Mouse (Mus musculus): ENCODE results near the gene Arih2. TPM values are rescaled to one million over a fixed set of nuclear protein-coding genes. Genes with fewer than 3 reads are reported as not detected.
"Not testable (repeated sequence)": the region's sequence is repeated elsewhere in the genome, so short reads cannot be mapped to it uniquely, and the experiment has no call there.

Arih2 gene
- polyA plus RNA-seq, 1 experiment from 2014 or later: 44.6 TPM

DNA sequence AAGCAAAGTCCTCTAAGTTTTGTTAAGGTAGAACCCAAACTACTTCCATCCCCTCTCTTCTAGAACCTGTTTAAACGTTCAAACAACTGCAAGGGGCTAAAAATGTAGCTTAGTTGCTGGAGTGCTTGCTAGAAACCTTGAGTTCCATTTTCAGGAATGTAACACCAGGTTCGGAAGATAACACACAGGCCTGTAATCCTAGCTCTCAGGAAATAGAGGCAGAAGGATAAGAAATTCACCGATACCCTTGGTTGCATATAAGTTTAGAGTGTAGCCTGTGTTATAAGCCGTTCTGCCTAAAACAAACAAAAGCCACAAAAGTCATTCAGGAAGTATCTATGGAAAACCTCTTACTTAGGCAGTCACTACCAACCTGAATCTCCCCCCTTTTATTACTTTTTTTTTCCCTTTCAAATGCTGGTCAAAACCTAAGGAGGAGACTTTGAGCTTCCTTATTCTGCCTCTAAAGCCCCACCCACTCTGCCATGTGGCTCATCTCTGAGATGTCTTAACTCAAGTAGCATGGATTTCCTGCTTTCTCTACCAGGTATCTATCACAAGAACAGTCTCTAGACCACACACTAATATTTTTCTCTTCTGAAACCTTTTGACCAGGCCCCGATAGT, 17.4 kb downstream of the Arih2 start:
- H3K36me3 ChIP-seq (ENCODE audit: control insufficient read depth, insufficient read depth, low read length): no peaks in the 10 kb centered on the region
- ATAC-seq: no peak
- H3K9ac ChIP-seq (ENCODE audit: low read depth, low read length): no peak overlapping the region
- H3K4me3 ChIP-seq (ENCODE audit: low read length): no peak overlapping the region
- H3K27ac ChIP-seq (ENCODE audit: low read depth, low read length): no peak overlapping the region
- WGBS: 91% methylated on average over 5 of the region's 5 CpGs
- H3K27me3 ChIP-seq (replicated peaks; ENCODE audit: control insufficient read depth, insufficient read depth, low read length): no peaks in the 10 kb centered on the region
- H3K9me3 ChIP-seq (ENCODE audit: control insufficient read depth, low read length): no peaks in the 10 kb centered on the region
- no peak overlapping the region for H3K4me2 ChIP-seq (ENCODE audit: low read length)
- H3K4me1 ChIP-seq (ENCODE audit: control insufficient read depth, insufficient read depth, low read depth, low read length): no peaks in the 10 kb centered on the region

GRCm38 (mm10) chr9:108630683-108631082, 18.5 kb downstream of the Arih2 start:
- H3K4me1 ChIP-seq (ENCODE audit: control insufficient read depth, insufficient read depth, low read depth, low read length): no peaks in the 10 kb centered on the region
- no peak for ATAC-seq
- H3K4me3 ChIP-seq (ENCODE audit: low read length): no peak overlapping the region
- H3K36me3 ChIP-seq (ENCODE audit: control insufficient read depth, insufficient read depth, low read length): no peaks in the 10 kb centered on the region
- H3K4me2 ChIP-seq (ENCODE audit: low read length): no peak overlapping the region
- 89% methylated on average over 1 of the region's 1 CpGs for WGBS
- no peak overlapping the region for H3K9ac ChIP-seq (ENCODE audit: low read depth, low read length)
- H3K27ac ChIP-seq (ENCODE audit: low read depth, low read length): no peak overlapping the region
- H3K27me3 ChIP-seq (replicated peaks; ENCODE audit: control insufficient read depth, insufficient read depth, low read length): no peaks in the 10 kb centered on the region
- H3K9me3 ChIP-seq (ENCODE audit: control insufficient read depth, low read length): no peaks in the 10 kb centered on the region

DNA sequence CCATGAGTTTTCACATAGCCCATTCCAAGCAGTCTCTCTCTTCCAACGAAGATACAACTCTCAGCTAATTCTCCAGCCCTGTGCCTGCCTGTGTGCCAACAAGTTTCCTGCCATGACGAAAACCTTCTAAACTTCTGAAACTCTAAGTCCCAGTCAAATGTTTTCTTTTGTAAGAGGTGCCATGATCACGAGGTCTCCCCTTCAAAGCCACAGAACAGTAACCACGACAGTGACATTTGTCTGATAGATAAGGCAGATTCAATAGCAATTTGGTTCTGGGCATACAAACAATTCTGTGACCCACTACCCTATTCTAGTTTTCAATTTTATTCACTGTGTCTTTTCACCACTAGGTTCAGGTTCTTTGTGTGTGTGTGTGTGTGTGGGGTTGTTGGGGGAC, 21.0 kb downstream of the Arih2 start:
- no peaks in the 10 kb centered on the region for H3K4me1 ChIP-seq (ENCODE audit: control insufficient read depth, insufficient read depth, low read depth, low read length)
- H3K27me3 ChIP-seq (replicated peaks; ENCODE audit: control insufficient read depth, insufficient read depth, low read length): no peaks in the 10 kb centered on the region
- H3K9me3 ChIP-seq (ENCODE audit: control insufficient read depth, low read length): no peaks in the 10 kb centered on the region
- no peak for ATAC-seq
- no peak overlapping the region for H3K27ac ChIP-seq (ENCODE audit: low read depth, low read length)
- H3K36me3 ChIP-seq (ENCODE audit: control insufficient read depth, insufficient read depth, low read length): no peaks in the 10 kb centered on the region
- WGBS: 88% methylated on average over 4 of the region's 4 CpGs
- no peak overlapping the region for H3K9ac ChIP-seq (ENCODE audit: low read depth, low read length)
- H3K4me2 ChIP-seq (ENCODE audit: low read length): no peak overlapping the region
- no peak overlapping the region for H3K4me3 ChIP-seq (ENCODE audit: low read length)

GRCm38 (mm10) chr9:108626498-108626897, 22.7 kb downstream of the Arih2 start:
- H3K27me3 ChIP-seq (replicated peaks; ENCODE audit: control insufficient read depth, insufficient read depth, low read length): no peaks in the 10 kb centered on the region
- H3K4me1 ChIP-seq (ENCODE audit: control insufficient read depth, insufficient read depth, low read depth, low read length): no peaks in the 10 kb centered on the region
- no peak overlapping the region for H3K4me2 ChIP-seq (ENCODE audit: low read length)
- no peaks in the 10 kb centered on the region for H3K9me3 ChIP-seq (ENCODE audit: control insufficient read depth, low read length)
- H3K36me3 ChIP-seq (ENCODE audit: control insufficient read depth, insufficient read depth, low read length): no peaks in the 10 kb centered on the region
- no peak overlapping the region for H3K4me3 ChIP-seq (ENCODE audit: low read length)
- WGBS: 60% methylated on average over 2 of the region's 2 CpGs
- no peak for ATAC-seq
- H3K27ac ChIP-seq (ENCODE audit: low read depth, low read length): no peak overlapping the region
- H3K9ac ChIP-seq (ENCODE audit: low read depth, low read length): no peak overlapping the region

DNA sequence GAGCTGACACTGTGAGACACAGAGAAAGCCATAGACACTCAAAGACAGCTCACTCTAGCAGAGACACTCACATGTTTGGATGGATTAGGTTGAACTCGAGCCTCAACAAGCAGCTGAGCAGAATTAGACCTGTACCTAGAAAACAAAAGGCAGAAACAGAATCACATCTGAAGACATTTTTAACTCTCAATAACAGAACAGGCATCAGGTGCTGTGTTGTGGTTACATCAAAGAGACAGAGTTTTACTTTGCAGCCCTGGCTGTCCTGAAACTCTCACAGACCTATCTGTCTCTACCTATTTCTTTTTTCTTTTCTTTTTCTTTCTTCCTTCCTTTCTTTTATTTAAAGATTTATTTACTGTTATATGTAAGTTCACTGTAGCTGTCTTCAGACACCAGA, 31.9 kb downstream of the Arih2 start:
- WGBS: 96% methylated on average over 1 of the region's 1 CpGs
- no peak overlapping the region for H3K9ac ChIP-seq (ENCODE audit: low read depth, low read length)
- H3K4me3 ChIP-seq (ENCODE audit: low read length): no peak overlapping the region
- H3K4me1 ChIP-seq (ENCODE audit: control insufficient read depth, insufficient read depth, low read depth, low read length): no peaks in the 10 kb centered on the region
- no peaks in the 10 kb centered on the region for H3K27me3 ChIP-seq (replicated peaks; ENCODE audit: control insufficient read depth, insufficient read depth, low read length)
- no peaks in the 10 kb centered on the region for H3K9me3 ChIP-seq (ENCODE audit: control insufficient read depth, low read length)
- H3K4me2 ChIP-seq (ENCODE audit: low read length): no peak overlapping the region
- no peak overlapping the region for H3K27ac ChIP-seq (ENCODE audit: low read depth, low read length)
- ATAC-seq: no peak
- H3K36me3 ChIP-seq (ENCODE audit: control insufficient read depth, insufficient read depth, low read length): peaks cover 25% of the 10 kb centered on the region

DNA sequence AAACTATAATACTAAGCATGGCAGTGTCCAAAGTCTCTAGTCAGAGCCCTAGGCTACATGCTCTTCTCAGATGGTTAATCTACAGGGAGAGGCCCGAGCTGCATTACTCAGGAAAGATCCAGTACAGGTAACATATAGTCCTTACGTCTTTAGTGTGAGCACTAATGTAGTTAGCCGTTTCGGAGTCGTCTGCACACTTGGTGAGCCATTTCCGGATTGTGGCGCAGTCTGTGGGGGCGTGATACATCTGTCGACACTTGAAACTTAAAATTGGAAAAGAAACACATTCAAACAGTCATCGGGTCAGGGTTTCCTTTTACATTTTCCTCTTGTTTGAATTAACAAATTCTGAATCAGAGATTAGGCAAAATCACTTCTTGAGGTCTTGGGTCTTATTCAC, 37.7 kb downstream of the Arih2 start:
- no peak overlapping the region for H3K9ac ChIP-seq (ENCODE audit: low read depth, low read length)
- H3K4me2 ChIP-seq (ENCODE audit: low read length): no peak overlapping the region
- H3K4me3 ChIP-seq (ENCODE audit: low read length): no peak overlapping the region
- H3K27ac ChIP-seq (ENCODE audit: low read depth, low read length): no peak overlapping the region
- H3K9me3 ChIP-seq (ENCODE audit: control insufficient read depth, low read length): no peaks in the 10 kb centered on the region
- no peak for ATAC-seq
- WGBS: 97% methylated on average over 10 of the region's 10 CpGs
- peaks cover 52% of the 10 kb centered on the region for H3K36me3 ChIP-seq (ENCODE audit: control insufficient read depth, insufficient read depth, low read length)
- no peaks in the 10 kb centered on the region for H3K27me3 ChIP-seq (replicated peaks; ENCODE audit: control insufficient read depth, insufficient read depth, low read length)
- H3K4me1 ChIP-seq (ENCODE audit: control insufficient read depth, insufficient read depth, low read depth, low read length): no peaks in the 10 kb centered on the region

DNA sequence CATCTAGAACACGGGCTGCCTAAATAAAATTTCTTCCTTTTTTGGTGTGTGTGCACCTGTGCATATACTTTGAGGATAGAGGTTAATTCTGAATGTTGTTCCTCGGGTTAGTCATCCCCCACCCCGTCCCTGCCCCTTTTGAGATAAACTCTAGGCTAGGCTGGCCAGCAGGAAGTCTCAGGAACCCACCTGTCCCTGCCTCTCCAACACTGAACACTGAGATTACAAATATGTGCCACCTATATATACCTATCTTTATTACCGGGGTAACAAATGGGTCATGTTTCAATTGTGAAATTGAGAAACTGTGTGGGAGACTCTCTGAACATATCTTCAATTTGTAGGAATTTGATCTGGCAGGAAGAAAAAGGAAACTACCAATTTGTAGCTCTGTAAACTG, 40.3 kb downstream of the Arih2 start:
- no peaks in the 10 kb centered on the region for H3K27me3 ChIP-seq (replicated peaks; ENCODE audit: control insufficient read depth, insufficient read depth, low read length)
- 99% methylated on average over 4 of the region's 4 CpGs for WGBS
- no peaks in the 10 kb centered on the region for H3K4me1 ChIP-seq (ENCODE audit: control insufficient read depth, insufficient read depth, low read depth, low read length)
- H3K9ac ChIP-seq (ENCODE audit: low read depth, low read length): no peak overlapping the region
- no peak overlapping the region for H3K4me3 ChIP-seq (ENCODE audit: low read length)
- ATAC-seq: no peak
- H3K27ac ChIP-seq (ENCODE audit: low read depth, low read length): no peak overlapping the region
- H3K36me3 ChIP-seq (ENCODE audit: control insufficient read depth, insufficient read depth, low read length): peaks cover 70% of the 10 kb centered on the region
- H3K9me3 ChIP-seq (ENCODE audit: control insufficient read depth, low read length): no peaks in the 10 kb centered on the region
- H3K4me2 ChIP-seq (ENCODE audit: low read length): no peak overlapping the region

DNA sequence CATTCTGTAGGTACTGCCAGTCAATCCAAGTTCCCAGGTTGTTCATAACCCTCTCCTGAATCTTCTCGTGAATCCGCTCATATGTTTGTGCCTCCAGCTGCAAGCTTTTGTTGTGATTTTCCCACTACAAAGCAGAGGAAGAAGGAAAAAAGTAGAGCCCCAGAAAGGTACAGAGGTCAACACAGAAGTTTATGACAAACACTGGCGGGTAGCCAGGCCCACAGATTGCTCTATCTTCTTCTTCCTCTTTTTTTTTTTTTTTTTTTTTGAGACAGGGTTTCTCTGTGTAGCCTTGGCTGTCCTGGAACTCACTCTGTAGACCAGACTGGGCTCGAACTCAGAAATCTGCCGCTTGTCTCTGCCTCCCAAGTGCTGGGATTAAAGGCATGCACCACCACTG, 41.3 kb downstream of the Arih2 start:
- H3K9ac ChIP-seq (ENCODE audit: low read depth, low read length); H3K4me1 ChIP-seq (ENCODE audit: control insufficient read depth, insufficient read depth, low read depth, low read length); H3K4me2 ChIP-seq (ENCODE audit: low read length); H3K9me3 ChIP-seq (ENCODE audit: control insufficient read depth, low read length); ATAC-seq; H3K27me3 ChIP-seq (replicated peaks; ENCODE audit: control insufficient read depth, insufficient read depth, low read length); H3K27ac ChIP-seq (ENCODE audit: low read depth, low read length); H3K4me3 ChIP-seq (ENCODE audit: low read length): not testable (repeated sequence)
- peaks cover 66% of the 10 kb centered on the region for H3K36me3 ChIP-seq (ENCODE audit: control insufficient read depth, insufficient read depth, low read length)
- WGBS: 90% methylated on average over 5 of the region's 5 CpGs

DNA sequence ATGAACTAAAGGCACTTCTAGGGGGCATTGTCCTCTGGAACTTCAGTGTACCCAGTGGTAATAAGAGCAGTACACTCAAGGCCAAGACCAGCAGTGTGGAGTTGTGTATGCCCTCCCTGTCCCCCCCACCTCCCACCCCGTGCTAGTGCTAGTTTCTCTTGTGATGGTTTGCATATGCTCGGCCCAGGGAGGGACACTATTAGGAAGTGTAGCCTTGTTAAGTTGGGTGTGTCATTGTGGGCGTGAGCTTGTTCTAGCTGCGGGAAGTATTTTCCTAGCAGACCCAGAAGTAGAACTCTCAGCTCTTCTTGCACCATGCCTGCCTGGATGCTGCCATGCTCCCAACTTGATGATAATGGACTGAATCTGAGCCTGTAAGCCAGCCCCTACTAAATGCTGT, 47.2 kb downstream of the Arih2 start:
- H3K4me1 ChIP-seq (ENCODE audit: control insufficient read depth, insufficient read depth, low read depth, low read length): peaks cover 3% of the 10 kb centered on the region; the same call in 1 of the 2 replicates
- no peak overlapping the region for H3K4me2 ChIP-seq (ENCODE audit: low read length)
- no peaks in the 10 kb centered on the region for H3K27me3 ChIP-seq (replicated peaks; ENCODE audit: control insufficient read depth, insufficient read depth, low read length)
- no peak overlapping the region for H3K4me3 ChIP-seq (ENCODE audit: low read length)
- no peaks in the 10 kb centered on the region for H3K9me3 ChIP-seq (ENCODE audit: control insufficient read depth, low read length)
- H3K36me3 ChIP-seq (ENCODE audit: control insufficient read depth, insufficient read depth, low read length): peaks cover 26% of the 10 kb centered on the region
- H3K9ac ChIP-seq (ENCODE audit: low read depth, low read length): no peak overlapping the region
- ATAC-seq: no peak
- no peak overlapping the region for H3K27ac ChIP-seq (ENCODE audit: low read depth, low read length)
- WGBS: 92% methylated on average over 4 of the region's 4 CpGs

GRCm38 (mm10) chr9:108600011-108600410, 49.2 kb downstream of the Arih2 start:
- H3K36me3 ChIP-seq (ENCODE audit: control insufficient read depth, insufficient read depth, low read length): peaks cover 12% of the 10 kb centered on the region
- H3K4me2 ChIP-seq (ENCODE audit: low read length): no peak overlapping the region
- no peaks in the 10 kb centered on the region for H3K27me3 ChIP-seq (replicated peaks; ENCODE audit: control insufficient read depth, insufficient read depth, low read length)
- no peak for ATAC-seq
- no peak overlapping the region for H3K27ac ChIP-seq (ENCODE audit: low read depth, low read length)
- H3K9ac ChIP-seq (ENCODE audit: low read depth, low read length): no peak overlapping the region
- no peaks in the 10 kb centered on the region for H3K9me3 ChIP-seq (ENCODE audit: control insufficient read depth, low read length)
- H3K4me1 ChIP-seq (ENCODE audit: control insufficient read depth, insufficient read depth, low read depth, low read length): peaks cover 8% of the 10 kb centered on the region
- H3K4me3 ChIP-seq (ENCODE audit: low read length): no peak overlapping the region
- 63% methylated on average over 2 of the region's 2 CpGs for WGBS
